Mouse (Mus musculus) kidney, embryonic 14.5 days (tissue): ENCODE results near the gene Rad51ap1. TPM values are rescaled to one million over a fixed set of nuclear protein-coding genes. Genes with fewer than 3 reads are reported as not detected.

ENCODE experiments used
- ATAC-seq: fragments of 200-750 bp; cut with Nextera tagmentation; 2 replicates; pipeline ENCODE4 v1.8.0; 2017; ENCODE audit warnings: moderate number of reproducible peaks, mild to moderate bottlenecking, moderate TSS enrichment, moderate library complexity; ENCODE audit not compliant: low FRiP score, low TSS enrichment
- H3K27ac ChIP-seq: fragments of 300-500 bp; sonication (generic); 2 replicates; pipeline ENCODE4 v1.5.1; 2014; ENCODE audit warnings: low read depth, mild to moderate bottlenecking, low read length, moderate library complexity, mixed read lengths
- H3K27me3 ChIP-seq: fragments of 300-500 bp; sonication (generic); 2 replicates; pipeline ENCODE4 v1.6.1; 2014; ENCODE audit warnings: mild to moderate bottlenecking, low read length; ENCODE audit not compliant: control insufficient read depth, insufficient read depth
- H3K36me3 ChIP-seq: fragments of 300-500 bp; sonication (generic); 2 replicates; pipeline ENCODE4 v1.6.1; 2014; ENCODE audit warnings: low read length, mixed read lengths; ENCODE audit not compliant: control insufficient read depth, insufficient read depth
- H3K4me1 ChIP-seq: fragments of 300-500 bp; sonication (generic); 2 replicates; pipeline ENCODE4 v1.6.1; 2014; ENCODE audit warnings: low read length, mixed read lengths; ENCODE audit not compliant: control insufficient read depth, insufficient read depth
- H3K4me2 ChIP-seq: fragments of 300-500 bp; sonication (generic); replicated peaks from 2 replicates; pipeline ENCODE4 v1.6.1; 2014; ENCODE audit warnings: low read depth, mild to moderate bottlenecking, low read length
- H3K4me3 ChIP-seq: fragments of 300-500 bp; sonication (generic); 2 replicates; pipeline ENCODE4 v1.5.1; 2014; ENCODE audit warnings: mild to moderate bottlenecking, low read length
- H3K9ac ChIP-seq: fragments of 300-500 bp; sonication (generic); 2 replicates; pipeline ENCODE4 v1.6.1; 2014; ENCODE audit warnings: low read depth, mild to moderate bottlenecking, low read length, moderate library complexity
- H3K9me3 ChIP-seq: fragments of 300-500 bp; sonication (generic); 2 replicates; pipeline ENCODE4 v1.6.1; 2016; ENCODE audit warnings: low read length; ENCODE audit not compliant: control insufficient read depth
- WGBS: fragments of 180-500 bp; shearing (Covaris S2); extraction: QIAGEN DNeasy Blood & Tissue Kit; methylation state at CpG from one replicate; pipeline ENCODE4 v1.1.7; 2014; 5-methylcytosine and 5-hydroxymethylcytosine counted together
- polyA plus RNA-seq: library from polyadenylated mRNA; unstranded; fragments of >200 nt; fragmentation: Nextera tagmentation; extraction: Ambion mirVana; gene quantifications from 2 replicates; pipeline ENCODE4 v1.2.1, GENCODE M21; 2014

Gene Rad51ap1
- polyA plus RNA-seq, 1 experiment from 2014 or later, result 73.8 TPM

DNA sequence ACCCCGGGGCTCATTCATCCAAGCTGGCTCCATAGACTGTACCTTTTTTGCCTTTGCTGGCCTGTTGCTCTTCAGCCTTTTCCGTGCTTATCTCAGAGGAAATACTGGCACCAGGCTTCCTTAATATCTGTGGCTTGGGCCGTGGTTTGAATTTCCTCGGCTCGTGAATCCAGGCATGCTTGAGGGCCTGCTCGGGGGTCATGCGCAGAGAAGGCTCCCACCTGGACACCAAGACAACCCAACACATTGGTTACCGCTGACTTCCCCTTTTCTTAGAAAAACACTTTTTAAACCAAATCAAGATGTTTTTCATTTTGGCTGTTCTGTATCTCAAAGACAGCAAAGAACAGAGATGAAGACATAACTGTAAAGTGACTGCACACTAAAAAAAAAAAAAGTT is 62.3 kb downstream of the Rad51ap1 start:
- Histone ChIP-seq H3K36me3 (no peaks in the 10 kb centered on the region), H3K27me3 (no peaks in the 10 kb centered on the region), H3K4me2 (no peak overlapping the region), H3K9me3 (no peaks in the 10 kb centered on the region), H3K4me1 (no peaks in the 10 kb centered on the region), H3K4me3 (no peak overlapping the region), H3K9ac (no peak overlapping the region), H3K27ac (no peak overlapping the region)
- no peak for ATAC-seq
- WGBS, result 82% methylated on average over 8 of the region's 8 CpGs

Other genes with a start within 250 kb of the Rad51ap1 start
- gene Kcna6, start 198.9 kb downstream of the Rad51ap1 start, polyA plus RNA-seq, result 1.3 and 2.5 TPM in 2 replicates
- gene Ndufa9, start 90.5 kb downstream of the Rad51ap1 start, polyA plus RNA-seq, result 203 and 210 TPM in 2 replicates
- gene Akap3, start 86.5 kb downstream of the Rad51ap1 start, polyA plus RNA-seq, result 0.16 TPM in 1 of 2 replicates, not detected in the other
- not detected in 2 replicates for gene Dyrk4, start 17.7 kb downstream of the Rad51ap1 start, polyA plus RNA-seq
- 14.2 and 16.8 TPM in 2 replicates for gene D6Wsu163e, start 375 bp upstream of the Rad51ap1 start, polyA plus RNA-seq
- gene Fgf6, start 76.0 kb upstream of the Rad51ap1 start, polyA plus RNA-seq, result not detected in 2 replicates
- gene Fgf23, start 133.3 kb upstream of the Rad51ap1 start, polyA plus RNA-seq, result not detected in 2 replicates
- 1.2 and 2.6 TPM in 2 replicates for gene Tigar, start 170.0 kb upstream of the Rad51ap1 start, polyA plus RNA-seq
- gene Ccnd2, start 212.6 kb upstream of the Rad51ap1 start, polyA plus RNA-seq, result 793 and 904 TPM in 2 replicates